Mouse (Mus musculus) MEL (cell line): ENCODE data around the gene Myo3b.

ENCODE experiments used
- CTCF ChIP-seq, 3 experiments: IDR thresholded peaks in 2 of 3; conservative IDR thresholded peaks in 1 of 3; 2 replicates each; pipeline ENCODE4 v1.5.1; 2011 to 2012; ENCODE audit warnings: low read length in 3 of 3, low read depth in 2 of 3, mild to moderate bottlenecking in 2 of 3, improper control_type of control experiment in 1 of 3, inconsistent platforms in 1 of 3, mixed read lengths in 1 of 3, moderate library complexity in 1 of 3; ENCODE audit not compliant: control insufficient read depth in 1 of 3, insufficient read depth in 1 of 3, poor library complexity in 1 of 3, severe bottlenecking in 1 of 3
- POLR2A ChIP-seq, 2 experiments: IDR thresholded peaks; 2 replicates each; pipeline ENCODE4 v1.6.1; 2011 to 2012; ENCODE audit warnings: low read length in 2 of 2, mild to moderate bottlenecking in 2 of 2, control low read depth in 1 of 2, improper control_type of control experiment in 1 of 2, low read depth in 1 of 2, moderate library complexity in 1 of 2; ENCODE audit not compliant: control insufficient read depth in 1 of 2, insufficient read depth in 1 of 2, poor library complexity in 1 of 2
- TAL1 ChIP-seq: IDR thresholded peaks from 2 replicates; pipeline ENCODE4 v1.6.1; 2012; ENCODE audit warnings: mild to moderate bottlenecking, inconsistent platforms, low read length, moderate library complexity, mixed read lengths
- ZKSCAN1 ChIP-seq: IDR thresholded peaks from 2 replicates; pipeline ENCODE4 v1.6.1; 2012; ENCODE audit warnings: low read depth, mild to moderate bottlenecking, inconsistent platforms, low read length, improper control_type of control experiment, moderate library complexity

GRCm38 (mm10) chr2:70178241-70178640 is 139.3 kb downstream of the Myo3b start:
- TF ChIP-seq POLR2A (IDR thresholded peaks at IDR 0.05; ENCODE audit: control insufficient read depth in 1 of 2, insufficient read depth in 1 of 2, low read depth in 1 of 2, low read length in 2 of 2, poor library complexity in 1 of 2) (no peak), ZKSCAN1 (no peak), CTCF (IDR thresholded peaks at IDR 0.05 in 2 of 3, conservative IDR thresholded peaks at IDR 0.05 in 1 of 3; ENCODE audit: control insufficient read depth in 1 of 3, insufficient read depth in 1 of 3, low read depth in 2 of 3, low read length in 3 of 3, poor library complexity in 1 of 3, severe bottlenecking in 1 of 3) (no peak), TAL1 (no peak)
